Mouse (Mus musculus) left cerebral cortex, adult 2 months (tissue): ENCODE measurements around the gene Olfr575. TPM values are rescaled to one million over a fixed set of nuclear protein-coding genes. Genes with fewer than 3 reads are reported as not detected.

Experiments used
- DNase-seq, 2 experiments: peaks; one replicate each; pipeline ENCODE4 v3.0.0; 2021 to 2022; ENCODE audit warnings: low spot score in 2 of 2, mixed read lengths in 1 of 2; ENCODE audit errors: extremely low spot score in 1 of 2
- H3K27ac ChIP-seq: fragments of 200-600 bp; 2 replicates; pipeline ENCODE4 v1.8.1; 2022
- H3K4me3 ChIP-seq: fragments of 200-600 bp; 2 replicates; pipeline ENCODE4 v1.8.1; 2022
- CTCF ChIP-seq: fragments of 200-600 bp; IDR thresholded peaks from 2 replicates; pipeline ENCODE4 v1.8.1; 2022; ENCODE audit warnings: antibody characterized with exemption, mild to moderate bottlenecking, moderate library complexity
- intact Hi-C: fragments of 180-260 bp; cut with DNase I; formaldehyde crosslinking; loops from one replicate; pipeline ENCODE4 v1.15.1; 2025
- long read RNA-seq, 2 experiments: library from polyadenylated mRNA; stranded (forward); transcript quantifications; one replicate each; pipeline ENCODE4 v2.0.0; 2021; ENCODE audit warnings: borderline mapping rate in 2 of 2
- total RNA-seq, 2 experiments: library from RNA; stranded (reverse); gene quantifications; 2 replicates each; pipeline ENCODE4 v1.2.3; 2021

Gene Olfr575
- not detected for total RNA-seq
- long read RNA-seq, experiment 1: 0 reads
- long read RNA-seq, experiment 2: 0 reads

DNA sequence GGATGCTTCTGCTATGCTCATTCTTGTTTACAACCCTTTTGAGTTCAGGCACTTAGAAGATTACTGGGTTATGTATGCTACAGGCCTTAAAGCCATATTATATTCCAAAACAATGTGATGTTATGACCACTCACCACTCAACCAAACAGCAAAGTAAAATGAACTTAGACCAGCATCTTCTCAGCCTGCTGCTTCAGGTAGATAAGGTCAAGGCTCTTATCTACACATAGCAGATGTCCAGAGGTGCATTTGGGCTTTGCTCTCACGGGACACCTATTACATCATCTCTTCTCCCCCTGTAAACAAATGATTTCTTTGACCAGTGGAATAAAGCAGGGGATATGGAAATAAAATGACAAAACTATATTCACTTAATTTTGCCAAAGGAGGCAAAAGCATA lies at the start of gene Olfr575:
Olfr575 (minus strand) TSS at position 183 of the 400 bp plus-strand sequence.
- TF ChIP-seq CTCF: no peak
- intact Hi-C loops: no loop called here

DNA sequence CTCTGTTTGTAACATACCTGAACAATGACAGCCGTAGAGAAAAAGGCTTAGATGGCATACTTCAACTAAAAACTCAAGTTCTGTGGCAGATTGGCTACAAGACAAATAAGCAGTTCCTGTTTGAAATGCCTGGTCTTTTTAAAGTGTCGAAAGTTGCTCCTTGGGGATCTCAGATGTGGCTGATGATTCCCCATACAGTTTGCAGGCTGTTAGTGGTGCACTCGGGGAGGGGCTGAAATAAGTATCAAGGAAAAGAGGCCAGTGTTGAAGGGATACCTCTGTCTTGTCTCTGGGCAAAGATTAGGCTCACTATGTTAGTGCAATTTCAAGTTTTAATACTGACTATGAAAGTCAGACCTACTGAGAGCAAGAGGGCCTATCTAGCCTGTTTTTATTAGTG lies 30.6 kb upstream of the Olfr575 start, which contains the start of gene Olfr578:
Olfr578 (minus strand) TSS at position 101 of the 400 bp plus-strand sequence.
- no peak within 1 kb of the TSS for H3K4me3 ChIP-seq
- no peak for DNase-seq
- no peak for TF ChIP-seq CTCF
- no peak within 1 kb of the TSS for H3K27ac ChIP-seq
- intact Hi-C loops: no loop called here

More for the DNA sequence above, at the start of gene Olfr575:
- H3K4me3 ChIP-seq: no peak within 1 kb of the TSS
- no peak within 1 kb of the TSS for H3K27ac ChIP-seq
- DNase-seq: no peak

GRCm38 (mm10) chr7:102975843-102976242 lies 17.3 kb upstream of the Olfr575 start, which contains the start of gene Olfr577:
Gene Olfr577, minus strand, starts transcription at chr7:102975943.
- no peak for DNase-seq
- Histone ChIP-seq H3K4me3 (no peak within 1 kb of the TSS), H3K27ac (no peak within 1 kb of the TSS)
- intact Hi-C loops: no loop called here
- no peak for TF ChIP-seq CTCF

GRCm38 (mm10) chr7:102974399-102974798 lies 15.8 kb upstream of the Olfr575 start:
- Histone ChIP-seq H3K27ac (no peak overlapping the region), H3K4me3 (no peak overlapping the region)
- no peak for DNase-seq
- intact Hi-C loops: no loop called here
- no peak for TF ChIP-seq CTCF

- intact Hi-C loops: no loop called here
These were observed 3.8 kb upstream of the Olfr575 start, which contains the start of gene Olfr576 for GRCm38 (mm10) chr7:102962360-102962759. Gene Olfr576, plus strand, starts transcription at chr7:102962660.

DNA sequence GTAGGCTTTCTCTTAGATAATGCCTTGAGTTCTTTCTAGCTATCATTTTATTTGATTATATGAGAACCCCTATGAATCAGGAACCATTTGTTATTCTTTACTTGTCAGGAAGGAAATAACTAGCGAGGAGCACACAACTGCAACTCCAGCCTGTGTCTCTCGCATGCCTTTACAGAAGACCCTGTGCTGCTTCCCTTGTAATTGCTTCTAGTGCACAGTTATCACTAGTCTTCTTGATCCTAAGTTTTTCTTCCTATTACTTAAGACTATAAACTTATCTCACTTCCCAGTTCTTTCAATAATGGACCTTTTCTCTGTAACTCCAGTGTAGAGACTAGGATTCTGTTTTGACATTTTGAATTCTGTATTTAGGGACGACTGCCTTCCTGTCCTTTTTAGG lies 438 bp downstream of the Olfr575 start:
- no peak for DNase-seq
- Histone ChIP-seq H3K27ac (no peak overlapping the region), H3K4me3 (no peak overlapping the region)
- no peak for TF ChIP-seq CTCF
- intact Hi-C loops: no loop called here

More at GRCm38 (mm10) chr7:102962360-102962759, 3.8 kb upstream of the Olfr575 start, which contains the start of gene Olfr576:
- TF ChIP-seq CTCF: no peak
- Histone ChIP-seq H3K27ac (no peak within 1 kb of the TSS), H3K4me3 (no peak within 1 kb of the TSS)
- DNase-seq: no peak

DNA sequence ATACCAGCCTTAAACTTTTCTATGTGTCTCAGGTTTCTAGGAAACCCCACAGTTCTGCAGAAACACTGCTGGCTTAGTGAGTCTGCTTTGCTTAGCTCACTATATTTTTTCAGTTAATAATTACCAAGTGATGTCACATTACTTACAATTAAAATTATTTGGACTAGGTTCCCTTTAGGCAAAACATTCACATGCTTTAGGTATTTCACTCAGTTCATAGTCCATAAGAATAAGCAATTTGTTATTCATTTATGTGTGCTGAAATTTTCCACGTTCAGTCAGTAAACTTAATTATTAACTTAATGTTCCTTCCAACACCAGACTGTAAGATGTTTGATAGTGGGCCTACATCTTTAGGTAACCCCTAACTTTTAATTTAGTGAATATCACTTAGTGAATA lies 7.8 kb downstream of the Olfr575 start:
- no peak for DNase-seq
- intact Hi-C loops: no loop called here
- Histone ChIP-seq H3K27ac (no peak overlapping the region), H3K4me3 (no peak overlapping the region)
- TF ChIP-seq CTCF: no peak

GRCm38 (mm10) chr7:102948167-102948566 lies 10.4 kb downstream of the Olfr575 start, which contains the start of gene Olfr574:
Gene Olfr574, plus strand, starts transcription at chr7:102948467.
- DNase-seq: no peak
- intact Hi-C loops: no loop called here
- TF ChIP-seq CTCF: no peak
- no peak within 1 kb of the TSS for H3K27ac ChIP-seq
- no peak within 1 kb of the TSS for H3K4me3 ChIP-seq

DNA sequence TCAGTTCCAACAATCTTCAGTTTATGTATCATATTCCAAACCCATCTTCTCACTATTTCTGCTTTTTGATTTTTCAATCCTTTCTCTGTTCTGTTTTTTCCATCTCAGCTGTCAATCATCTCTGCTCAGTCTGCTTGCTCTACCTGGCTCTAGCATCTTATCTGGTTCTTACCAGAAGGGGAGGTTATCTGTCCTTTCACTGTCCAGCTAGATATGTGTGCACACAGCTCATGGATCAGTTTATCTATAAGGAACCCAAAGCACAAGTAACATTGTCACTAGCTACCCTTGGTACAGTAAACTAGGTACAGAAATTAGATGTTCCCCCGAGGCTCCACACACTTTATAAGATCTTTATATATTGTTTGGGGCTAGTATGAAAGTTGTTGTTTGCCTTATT lies 15.2 kb downstream of the Olfr575 start:
- intact Hi-C loops: no loop called here
- TF ChIP-seq CTCF: no peak

DNA sequence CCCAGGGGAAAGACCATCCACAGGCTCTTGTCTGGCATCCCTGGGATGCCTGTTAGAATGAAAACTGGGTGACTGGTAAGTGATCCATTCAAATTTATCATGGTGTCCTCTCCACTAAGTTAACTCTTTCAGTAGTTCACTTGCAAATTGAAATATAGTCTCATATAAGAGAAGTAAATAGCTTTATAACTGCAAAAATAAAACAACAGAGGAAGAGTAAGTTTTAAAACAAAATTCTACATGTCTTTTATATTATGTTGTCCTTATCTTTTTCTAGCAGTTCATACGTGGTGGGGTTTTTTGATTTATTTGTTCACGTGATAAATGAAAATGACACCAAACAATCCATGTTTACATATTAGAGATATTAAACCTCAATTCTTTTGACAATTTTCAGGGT lies 16.1 kb downstream of the Olfr575 start, which contains the start of gene Olfr573-ps1:
Olfr573-ps1 (minus strand) TSS at position 101 of the 400 bp plus-strand sequence.
- H3K27ac ChIP-seq: no peak within 1 kb of the TSS
- no peak for TF ChIP-seq CTCF
- H3K4me3 ChIP-seq: no peak within 1 kb of the TSS
- intact Hi-C loops: no loop called here
- no peak for DNase-seq

More for the DNA sequence above, 15.2 kb downstream of the Olfr575 start:
- DNase-seq: no peak
- H3K4me3 ChIP-seq: no peak overlapping the region
- H3K27ac ChIP-seq: no peak overlapping the region

DNA sequence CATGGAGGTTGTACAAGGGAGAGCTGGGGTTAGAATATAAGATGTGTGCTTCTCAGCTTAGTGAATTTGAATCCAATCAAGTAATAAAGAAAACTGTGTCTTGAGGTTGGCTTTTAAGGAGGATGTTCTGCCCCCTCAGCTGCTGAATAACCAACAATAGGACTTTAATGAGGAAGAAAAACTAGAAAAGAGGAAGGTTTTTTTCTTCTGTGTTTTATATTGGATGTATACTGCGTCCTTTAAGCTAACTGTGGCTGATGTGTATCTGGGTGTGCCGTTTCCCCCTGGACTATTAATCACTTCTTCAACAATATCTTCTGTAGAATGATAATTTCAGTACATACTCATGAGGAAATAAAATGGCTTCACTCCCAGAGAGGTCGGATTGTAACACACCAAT lies 31.5 kb downstream of the Olfr575 start:
- TF ChIP-seq CTCF: no peak
- no peak for DNase-seq

GRCm38 (mm10) chr7:102924109-102924508 lies 34.5 kb downstream of the Olfr575 start, which contains the start of gene Olfr572:
Gene Olfr572, plus strand, starts transcription at chr7:102924409.
- TF ChIP-seq CTCF: no peak
- Histone ChIP-seq H3K4me3 (no peak within 1 kb of the TSS), H3K27ac (no peak within 1 kb of the TSS)
- intact Hi-C loops: no loop called here
- no peak for DNase-seq

More for the DNA sequence above, 31.5 kb downstream of the Olfr575 start:
- no peak overlapping the region for H3K27ac ChIP-seq
- intact Hi-C loops: no loop called here
- H3K4me3 ChIP-seq: no peak overlapping the region

DNA sequence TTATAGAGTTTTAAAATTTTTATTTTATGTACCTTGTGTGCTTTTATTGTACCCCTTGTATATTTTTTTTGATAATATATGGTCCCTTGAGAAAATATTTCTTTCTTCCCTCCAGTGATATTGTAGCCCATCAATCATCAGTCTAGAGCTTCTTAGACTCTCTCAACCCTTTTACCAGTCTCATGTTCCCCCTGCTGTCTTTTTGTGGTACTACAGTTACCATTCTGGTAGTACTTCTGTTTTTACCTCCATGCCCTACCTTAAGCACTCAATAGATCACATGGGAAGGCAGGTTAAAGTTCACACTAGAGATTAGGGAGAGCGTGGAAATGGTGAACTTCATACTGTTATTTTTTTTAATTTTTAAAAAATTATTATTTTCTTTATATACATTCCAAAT lies 38.9 kb downstream of the Olfr575 start:
- Histone ChIP-seq H3K27ac (no peak overlapping the region), H3K4me3 (no peak overlapping the region)
- no peak for DNase-seq
- peak; percentile 66 for TF ChIP-seq CTCF
- intact Hi-C loops: loop anchor here (1.0 to 2.0 kb wide), 3 partner anchors 224 to 406 kb away; partner anchors contain the start of genes Olfr556 and Olfr557
